Mouse (Mus musculus) inflammation-experienced regulatory T-cells, adult 6 months (primary cell): Measurements from ENCODE around the gene Gng2. TPM values are rescaled to one million over a fixed set of nuclear protein-coding genes. Genes with fewer than 3 reads are reported as not detected.
"Not testable (repeated sequence)": the region's sequence is repeated elsewhere in the genome, so short reads cannot be mapped to it uniquely, and the experiment has no call there.

ENCODE experiments used
- ATAC-seq: one replicate; pipeline ENCODE4 v1.8.0; 2017
- polyA plus RNA-seq, 3 experiments: library from polyadenylated mRNA; unstranded; fragments of 100-300 nt; shearing (Covaris generic); gene quantifications; one replicate each; pipeline ENCODE4 v1.2.1; 2017

Gng2 gene
- polyA plus RNA-seq, 3 experiments from 2014 or later, result 56.4 to 107 (median 59.1) TPM

- no peak for ATAC-seq
These were observed 38.9 kb downstream of the Gng2 start for GRCm38 (mm10) chr14:19938545-19938944.

DNA sequence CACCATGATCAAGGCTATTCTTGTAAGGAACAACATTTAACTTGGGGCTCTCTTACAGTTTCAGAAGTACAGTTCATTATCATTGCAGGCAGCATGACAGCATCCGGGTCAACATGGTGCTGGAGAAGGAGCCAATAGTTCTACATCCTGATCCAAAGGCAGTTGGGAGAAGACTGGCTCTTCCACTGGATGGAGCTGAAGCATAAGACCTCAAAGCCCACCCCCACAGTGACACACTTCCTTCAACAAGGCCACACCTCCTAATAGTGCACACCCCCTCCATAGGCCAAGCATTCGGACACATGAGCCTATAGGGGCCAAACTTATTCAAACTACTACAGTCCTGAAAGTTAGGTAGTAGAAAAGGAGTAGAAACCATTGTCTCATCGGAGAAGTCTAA is 42.3 kb downstream of the Gng2 start:
- no peak for ATAC-seq

- no peak for ATAC-seq
These were observed 44.1 kb downstream of the Gng2 start for GRCm38 (mm10) chr14:19933314-19933713.

GRCm38 (mm10) chr14:19927879-19928278 is 49.5 kb downstream of the Gng2 start:
- ATAC-seq, result no peak

DNA sequence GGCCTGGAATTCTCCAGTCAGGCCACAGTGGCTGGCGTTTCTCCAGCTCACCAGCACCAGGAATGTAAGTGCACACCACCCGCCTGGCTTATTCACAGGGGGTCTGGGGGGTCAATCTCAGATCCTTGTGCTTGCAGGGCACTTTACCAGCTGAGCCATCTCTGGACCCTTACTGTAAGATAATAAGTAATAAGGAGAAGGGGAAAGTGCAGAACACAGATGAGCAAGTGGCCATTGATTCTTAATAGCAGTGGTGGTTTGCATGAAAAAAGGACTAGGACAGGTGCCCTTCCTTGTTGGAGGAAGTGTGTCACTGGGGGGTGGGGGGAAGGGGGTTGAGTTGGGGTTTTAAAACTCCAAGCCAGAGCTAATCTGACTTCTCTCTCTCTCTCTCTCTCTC is 50.3 kb downstream of the Gng2 start:
- ATAC-seq, result no peak

DNA sequence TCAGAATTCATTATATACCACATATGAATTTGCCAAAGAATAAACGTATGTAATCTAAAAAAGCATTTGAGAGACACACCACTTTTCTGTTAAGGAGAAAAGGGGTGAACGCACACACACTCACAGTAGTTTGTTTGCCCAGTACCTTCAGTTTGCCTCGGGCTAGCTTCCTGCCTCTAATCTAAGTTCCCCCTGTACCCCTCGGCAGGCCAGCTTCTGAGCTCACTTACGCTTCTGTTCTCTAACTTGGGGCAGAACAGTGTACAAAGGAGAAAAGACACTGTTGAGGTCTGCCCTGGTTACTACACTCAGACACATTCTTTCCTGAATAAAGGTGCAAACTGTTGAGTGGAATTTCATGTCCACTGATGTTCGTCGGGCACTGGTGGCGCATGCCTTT is 51.1 kb downstream of the Gng2 start:
- ATAC-seq, result no peak

DNA sequence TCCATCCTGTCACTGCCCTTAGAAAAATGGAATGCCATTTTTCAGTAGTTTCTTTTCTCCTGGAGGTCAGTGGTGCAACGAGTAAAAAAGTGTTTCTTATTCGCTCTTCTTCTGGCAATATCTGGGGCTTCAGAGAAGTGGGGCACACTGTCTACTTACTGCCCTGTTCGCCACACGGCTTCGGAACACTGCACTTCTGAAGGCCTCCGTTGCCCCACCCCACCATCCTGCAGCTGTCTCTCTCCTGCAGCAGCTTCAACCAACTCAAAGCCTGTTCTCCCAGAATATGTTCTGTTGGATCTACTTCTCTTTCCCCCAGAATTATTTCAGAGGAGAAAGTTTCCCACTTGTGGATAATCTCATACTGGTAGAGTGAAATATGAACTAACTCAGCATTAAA is 52.3 kb downstream of the Gng2 start:
- ATAC-seq, result no peak

DNA sequence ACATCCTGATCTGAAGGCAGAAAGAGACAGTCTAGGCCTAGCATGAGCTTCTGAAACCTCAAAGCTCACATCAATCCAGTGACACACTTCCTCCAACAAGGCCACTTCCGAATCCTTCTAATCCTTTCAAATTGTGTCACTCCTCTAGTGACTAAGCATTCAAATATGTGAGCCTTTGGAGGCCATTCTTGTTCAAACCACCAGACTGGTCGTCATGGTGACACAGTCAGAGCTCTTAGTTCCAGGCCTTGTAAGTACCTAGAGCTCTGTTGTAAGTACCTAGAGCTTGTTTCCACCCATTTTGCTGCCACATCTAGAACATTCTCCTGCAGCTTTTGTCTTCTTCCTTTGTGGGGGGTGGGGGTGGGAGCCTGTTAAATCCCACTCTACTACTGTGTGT is 53.3 kb downstream of the Gng2 start:
- ATAC-seq, result no peak

DNA sequence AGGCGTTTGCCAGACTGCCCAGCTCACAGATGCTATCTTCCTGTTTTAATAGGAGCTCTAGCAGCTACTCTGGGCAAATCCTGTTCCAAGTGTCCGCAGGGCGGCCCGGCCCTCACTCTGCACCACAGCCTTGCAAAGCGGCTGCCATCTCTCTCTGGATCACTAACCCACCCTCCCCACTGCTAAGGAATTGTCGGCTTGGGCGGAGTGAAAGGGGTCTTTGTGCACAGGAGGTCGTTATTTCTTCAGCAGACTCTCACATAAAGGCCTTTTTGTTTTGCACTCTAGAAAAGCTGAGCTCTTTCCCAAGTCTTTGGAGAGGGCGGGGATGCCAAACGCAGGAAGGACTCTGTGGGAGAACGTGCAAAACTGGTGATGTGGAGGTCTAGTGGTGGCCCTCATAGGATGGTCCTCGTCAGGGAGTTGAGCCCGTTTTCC is 57.2 kb downstream of the Gng2 start:
- no peak for ATAC-seq

DNA sequence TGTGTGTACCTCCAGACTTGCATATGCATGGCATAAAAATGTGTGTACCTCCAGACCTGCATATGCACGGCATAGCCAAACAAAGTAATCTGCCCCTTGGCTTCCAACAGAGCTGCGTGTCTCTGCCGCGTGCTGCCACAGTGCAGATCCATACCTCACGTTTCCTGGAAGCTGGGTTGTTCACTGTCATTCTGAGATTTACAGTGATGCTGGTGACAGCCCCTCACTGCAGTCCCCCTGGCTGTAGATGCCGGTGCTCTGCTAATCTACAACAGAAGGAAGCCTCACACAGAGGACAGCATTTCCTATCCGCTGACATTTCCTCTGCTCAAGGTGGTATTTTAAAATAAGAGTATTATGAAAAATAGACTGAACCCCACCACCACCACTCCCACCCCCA is 57.6 kb downstream of the Gng2 start:
- ATAC-seq, result no peak

- no peak for ATAC-seq
These were observed 59.9 kb downstream of the Gng2 start for GRCm38 (mm10) chr14:19917534-19917933.

DNA sequence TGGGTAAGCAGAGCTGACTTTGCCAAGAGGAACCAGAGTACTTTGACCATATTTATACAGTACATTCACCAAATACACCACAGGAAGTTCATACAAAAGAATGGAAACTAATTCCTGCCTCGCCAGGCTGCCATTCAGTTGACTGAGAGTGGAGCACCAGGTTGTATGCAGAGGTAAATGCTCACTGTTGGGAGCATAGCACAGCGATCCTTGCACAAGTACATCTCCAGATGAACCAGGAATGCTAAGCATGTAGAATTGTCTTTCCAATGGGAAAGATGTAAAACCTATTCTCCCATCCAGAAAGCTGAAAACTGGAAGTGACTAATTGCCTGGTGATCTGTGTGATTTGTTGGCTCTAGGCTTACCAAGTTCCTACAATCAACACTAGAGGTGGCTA is 61.1 kb downstream of the Gng2 start:
- no peak for ATAC-seq

GRCm38 (mm10) chr14:19912891-19913290 is 64.5 kb downstream of the Gng2 start:
- ATAC-seq, result no peak

- no peak for ATAC-seq
These were observed 71.8 kb downstream of the Gng2 start for GRCm38 (mm10) chr14:19905615-19906014.

DNA sequence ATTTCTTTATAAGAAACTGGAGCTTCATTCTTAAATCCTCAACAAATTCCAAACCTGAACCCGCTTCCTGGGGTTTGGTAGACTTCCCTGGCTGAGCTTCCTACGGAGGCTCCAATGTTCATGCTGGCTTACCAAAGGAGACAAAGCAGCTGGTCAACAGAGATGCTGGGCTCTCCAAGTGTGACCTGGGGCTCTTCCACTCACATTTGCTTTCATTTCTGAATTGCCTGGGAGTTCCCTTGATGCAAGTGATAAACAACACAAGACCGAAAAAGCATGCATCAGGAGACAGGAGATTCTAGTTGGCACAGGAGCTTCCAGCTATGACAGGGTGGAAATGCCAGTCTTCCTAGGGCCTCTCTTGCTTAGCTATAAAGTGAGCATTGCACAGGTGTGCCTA is 72.6 kb downstream of the Gng2 start:
- ATAC-seq, result no peak

DNA sequence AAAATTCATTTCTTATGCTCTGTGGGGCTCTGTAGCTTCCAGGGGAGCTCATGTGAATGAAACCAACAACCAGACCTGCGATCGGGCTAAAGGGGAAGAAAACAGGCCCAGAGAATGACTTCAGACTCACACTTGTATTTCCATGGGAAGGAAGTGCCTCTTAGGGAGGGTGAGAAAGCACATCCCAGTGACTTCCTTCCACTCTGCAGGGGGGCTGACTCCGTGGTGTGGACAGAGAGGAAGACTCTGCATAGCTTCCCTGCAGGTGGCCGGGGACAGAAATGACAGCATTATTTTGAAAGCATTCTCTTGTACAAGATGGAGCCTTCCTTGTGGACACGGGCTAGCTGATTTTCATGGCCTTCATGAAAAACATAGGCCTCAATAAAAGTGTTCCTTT is 73.4 kb downstream of the Gng2 start:
- no peak for ATAC-seq

GRCm38 (mm10) chr14:19900492-19900891 is 76.9 kb downstream of the Gng2 start:
- no peak for ATAC-seq

DNA sequence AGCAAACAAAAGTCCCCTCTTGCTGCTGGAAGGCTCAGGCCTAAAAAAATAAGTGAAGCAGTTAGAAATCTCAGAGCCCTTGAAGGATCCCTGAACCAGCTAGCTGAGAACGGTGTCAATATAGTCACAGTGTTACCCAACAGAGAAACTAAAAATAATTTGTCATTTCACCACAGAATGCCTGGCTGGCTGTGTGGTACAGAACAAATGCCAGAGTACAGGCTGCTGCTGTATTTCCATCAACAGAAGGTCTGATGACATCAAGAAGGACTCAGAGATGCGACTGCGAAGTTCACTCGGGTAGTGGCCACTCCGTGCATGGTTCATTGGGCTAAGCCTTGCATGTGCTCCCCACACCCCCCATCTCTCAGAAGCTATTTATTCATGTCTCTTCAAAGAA is 89.9 kb downstream of the Gng2 start:
- ATAC-seq, result no peak

- ATAC-seq, result not testable (repeated sequence)
These were observed 93.0 kb downstream of the Gng2 start for GRCm38 (mm10) chr14:19884431-19884830.

- ATAC-seq, result no peak
These were observed 103.1 kb downstream of the Gng2 start for GRCm38 (mm10) chr14:19874201-19874807.

DNA sequence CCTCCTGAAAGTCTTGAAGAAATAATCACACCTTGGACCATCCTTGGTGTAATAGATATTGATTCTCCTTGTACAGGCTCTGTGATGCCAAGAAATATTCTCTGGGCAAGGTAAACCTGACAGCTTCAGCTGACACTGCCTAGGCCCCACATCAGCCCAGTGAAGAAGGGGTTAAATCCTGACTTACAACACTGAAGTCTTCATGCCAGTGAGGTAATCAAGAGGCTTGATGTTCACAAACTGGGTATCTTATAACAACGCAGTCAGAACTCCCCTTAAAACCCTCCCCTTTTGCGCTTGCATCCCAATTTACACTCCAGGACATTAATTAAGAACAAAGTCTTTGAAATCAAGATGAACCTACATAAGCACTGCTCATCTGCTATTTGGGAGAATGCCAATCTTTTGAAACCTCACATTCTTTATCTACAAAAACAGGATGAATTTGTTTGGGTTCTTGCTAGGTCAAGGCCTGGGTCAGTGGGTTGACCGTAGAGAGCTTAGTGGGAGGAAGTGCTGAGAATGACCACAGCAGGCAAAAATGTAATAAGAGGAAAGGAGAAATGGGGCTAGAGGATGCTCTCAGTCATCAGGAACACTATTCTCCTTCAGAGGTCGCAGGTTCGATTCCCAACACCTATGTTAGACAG is 110.0 kb downstream of the Gng2 start:
- no peak for ATAC-seq

DNA sequence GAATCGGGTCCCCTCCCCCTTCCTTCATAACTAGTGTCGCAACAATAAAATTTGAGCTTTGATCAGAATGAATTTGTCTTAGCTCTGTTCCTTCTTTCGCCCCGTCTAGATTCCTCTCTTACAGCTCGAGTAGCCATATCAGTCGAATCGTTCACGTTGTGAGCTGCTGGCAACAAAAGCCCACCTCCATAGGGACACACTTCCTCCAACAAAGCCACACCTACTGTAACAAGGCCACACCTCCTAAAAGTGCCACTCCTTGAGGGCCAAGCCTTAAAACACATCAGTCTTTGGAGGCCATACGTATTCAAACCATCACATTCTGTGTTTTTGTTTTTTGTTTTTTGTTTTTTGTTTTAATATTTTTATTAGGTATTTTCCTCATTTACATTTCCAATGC is 112.3 kb downstream of the Gng2 start:
- not testable (repeated sequence) for ATAC-seq

DNA sequence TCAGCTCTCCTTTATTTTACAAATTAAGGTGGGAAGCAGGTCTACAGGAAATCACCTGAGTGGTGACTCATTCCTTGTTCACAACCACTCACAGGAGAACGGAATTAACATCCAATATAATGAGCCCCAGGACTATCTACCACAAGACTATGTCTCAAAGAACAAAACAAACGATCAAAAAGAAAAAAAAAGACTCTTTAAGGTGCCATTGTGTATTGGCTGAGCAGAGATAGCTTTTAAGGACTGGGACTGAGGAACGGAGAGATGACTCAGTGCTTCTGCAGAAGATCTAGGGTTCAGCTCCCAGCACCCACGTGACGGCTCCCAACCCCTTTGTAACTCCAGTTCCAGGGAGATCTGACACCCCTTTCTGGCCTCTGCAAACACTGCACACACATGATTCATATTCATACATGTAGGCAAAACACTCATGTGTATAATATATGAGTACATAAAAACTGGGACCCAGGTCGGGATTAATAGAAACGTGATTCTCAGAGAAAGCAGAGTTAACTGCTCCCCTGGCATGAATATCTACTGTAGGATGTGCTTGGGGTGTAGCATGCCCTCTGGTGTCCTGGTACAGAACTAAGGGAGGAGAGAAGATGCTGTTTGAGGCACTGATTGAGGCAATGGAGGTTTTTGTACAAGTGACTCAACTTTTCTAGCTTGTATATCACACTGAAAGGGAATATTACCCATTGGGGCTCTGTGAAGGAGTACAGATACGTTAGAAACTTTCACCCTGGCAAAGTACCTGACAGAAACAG is 115.9 kb downstream of the Gng2 start:
- no peak for ATAC-seq

DNA sequence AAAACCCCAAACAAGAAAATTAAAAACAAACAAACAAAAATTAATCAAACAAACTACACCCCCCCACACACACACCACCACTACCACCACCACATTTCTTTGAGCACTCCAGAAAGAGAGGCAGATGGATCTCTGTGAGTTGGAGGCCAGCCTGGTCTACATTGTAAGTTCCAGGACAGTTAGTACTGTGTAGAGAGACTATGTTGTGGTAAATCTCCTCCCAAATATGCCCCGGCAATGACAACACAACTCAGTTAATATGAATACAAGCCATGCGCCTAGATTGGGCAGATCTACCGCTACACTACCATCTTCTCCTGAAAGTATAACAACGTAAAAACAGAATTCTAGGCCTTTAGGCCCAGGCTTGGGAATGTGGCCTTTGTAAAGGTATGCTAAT is 117.1 kb downstream of the Gng2 start:
- ATAC-seq, result no peak
